Mouse (Mus musculus): ENCODE results near the gene Lipt1. TPM values are rescaled to one million over a fixed set of nuclear protein-coding genes. Genes with fewer than 3 reads are reported as not detected.

Lipt1 gene
- 9.2 and 9.5 TPM in 2 replicates for polyA plus RNA-seq (2015; fragmentation: Nextera tagmentation; extraction: Ambion mirVana)

GRCm38 (mm10) chr1:37871704-37872103 is at the start of gene Lipt1:
Gene Lipt1, plus strand, starts transcription at chr1:37871738.
- 4% methylated on average over 7 of the region's 7 CpGs for WGBS
- peaks cover 11% of the 10 kb centered on the region for H3K4me1 ChIP-seq (replicated peaks; ENCODE audit: control insufficient read depth, insufficient read depth, low read length)
- H3K9ac ChIP-seq (replicated peaks; ENCODE audit: low read depth, low read length) = peak within 1 kb of the TSS; percentile 56
- ATAC-seq = peak; percentile 51
- peaks cover 6% of the 10 kb centered on the region; the same call in 1 of the 2 replicates for H3K9me3 ChIP-seq (ENCODE audit: control insufficient read depth, low read length)
- peak within 1 kb of the TSS; percentile 67 for H3K27ac ChIP-seq (ENCODE audit: low read length)
- H3K4me3 ChIP-seq (replicated peaks; ENCODE audit: low read length) = peak within 1 kb of the TSS; percentile 57
- peak within 1 kb of the TSS; percentile 69 for H3K4me2 ChIP-seq (ENCODE audit: low read length)
- peaks cover 9% of the 10 kb centered on the region for H3K36me3 ChIP-seq (ENCODE audit: control insufficient read depth, insufficient read depth)
- 0 out of 2 replicates have a peak, but pooled peaks cover 3% of the 10 kb centered on the region for H3K27me3 ChIP-seq (replicated peaks; ENCODE audit: control insufficient read depth, insufficient read depth, low read length)

GRCm38 (mm10) chr1:37831681-37832080 is 39.9 kb upstream of the Lipt1 start:
- Histone ChIP-seq H3K27ac (ENCODE audit: low read length) (no peak overlapping the region), H3K4me3 (replicated peaks; ENCODE audit: low read length) (no peak overlapping the region), H3K9ac (replicated peaks; ENCODE audit: low read depth, low read length) (no peak overlapping the region), H3K27me3 (replicated peaks; ENCODE audit: control insufficient read depth, insufficient read depth, low read length) (no peaks in the 10 kb centered on the region), H3K36me3 (ENCODE audit: control insufficient read depth, insufficient read depth) (peaks cover 5% of the 10 kb centered on the region), H3K4me2 (ENCODE audit: low read length) (no peak overlapping the region), H3K4me1 (replicated peaks; ENCODE audit: control insufficient read depth, insufficient read depth, low read length) (no peaks in the 10 kb centered on the region), H3K9me3 (ENCODE audit: control insufficient read depth, low read length) (no peaks in the 10 kb centered on the region)
- no peak for ATAC-seq
- WGBS = 72% methylated on average over 2 of the region's 2 CpGs

DNA sequence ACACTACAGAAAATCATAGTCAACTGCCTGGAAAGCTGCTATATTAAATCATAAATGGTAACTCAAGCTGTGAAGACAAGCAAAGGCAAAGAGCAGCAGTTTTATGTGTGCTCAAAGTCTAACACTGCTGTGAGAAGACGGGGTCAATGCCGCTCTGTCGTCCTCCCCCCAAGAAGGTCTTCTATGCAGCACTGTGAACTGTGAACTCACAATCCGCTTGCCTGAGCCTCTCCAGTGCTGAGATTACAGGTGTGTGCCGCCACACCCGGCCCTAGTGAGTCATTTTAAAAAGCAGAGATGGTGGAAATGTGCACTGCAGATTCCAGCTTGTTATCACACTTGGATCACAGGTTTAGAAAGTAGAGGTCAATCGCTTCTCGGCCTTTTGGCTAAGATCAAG is 24.7 kb upstream of the Lipt1 start:
- Histone ChIP-seq H3K36me3 (ENCODE audit: control insufficient read depth, insufficient read depth) (no peaks in the 10 kb centered on the region), H3K9ac (replicated peaks; ENCODE audit: low read depth, low read length) (no peak overlapping the region), H3K27me3 (replicated peaks; ENCODE audit: control insufficient read depth, insufficient read depth, low read length) (no peaks in the 10 kb centered on the region), H3K9me3 (ENCODE audit: control insufficient read depth, low read length) (no peaks in the 10 kb centered on the region), H3K4me3 (replicated peaks; ENCODE audit: low read length) (no peak overlapping the region), H3K27ac (ENCODE audit: low read length) (no peak overlapping the region), H3K4me2 (ENCODE audit: low read length) (no peak overlapping the region), H3K4me1 (replicated peaks; ENCODE audit: control insufficient read depth, insufficient read depth, low read length) (no peaks in the 10 kb centered on the region)
- 83% methylated on average over 8 of the region's 8 CpGs for WGBS
- no peak for ATAC-seq

DNA sequence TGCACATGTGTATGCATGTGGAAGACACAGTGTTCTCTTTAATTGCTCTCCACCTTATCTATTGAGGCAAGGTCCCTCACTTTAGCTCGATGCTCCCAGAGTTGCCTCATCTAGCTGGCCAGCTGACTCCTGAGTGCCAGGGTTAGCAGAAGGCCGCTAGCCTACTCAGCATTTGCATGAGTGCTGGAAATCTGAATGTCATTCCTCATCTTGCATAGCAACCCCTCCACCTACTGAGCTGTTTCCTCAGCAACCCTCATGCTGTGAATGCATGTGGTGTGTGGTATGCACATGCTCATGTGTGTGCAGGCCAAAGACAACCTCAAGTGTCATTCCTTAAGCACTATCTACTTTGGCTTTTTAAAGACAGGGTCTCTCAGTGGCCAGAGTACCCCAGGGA is 20.8 kb upstream of the Lipt1 start:
- Histone ChIP-seq H3K9ac (replicated peaks; ENCODE audit: low read depth, low read length) (no peak overlapping the region), H3K27me3 (replicated peaks; ENCODE audit: control insufficient read depth, insufficient read depth, low read length) (no peaks in the 10 kb centered on the region)
- WGBS = 68% methylated on average over 2 of the region's 2 CpGs

DNA sequence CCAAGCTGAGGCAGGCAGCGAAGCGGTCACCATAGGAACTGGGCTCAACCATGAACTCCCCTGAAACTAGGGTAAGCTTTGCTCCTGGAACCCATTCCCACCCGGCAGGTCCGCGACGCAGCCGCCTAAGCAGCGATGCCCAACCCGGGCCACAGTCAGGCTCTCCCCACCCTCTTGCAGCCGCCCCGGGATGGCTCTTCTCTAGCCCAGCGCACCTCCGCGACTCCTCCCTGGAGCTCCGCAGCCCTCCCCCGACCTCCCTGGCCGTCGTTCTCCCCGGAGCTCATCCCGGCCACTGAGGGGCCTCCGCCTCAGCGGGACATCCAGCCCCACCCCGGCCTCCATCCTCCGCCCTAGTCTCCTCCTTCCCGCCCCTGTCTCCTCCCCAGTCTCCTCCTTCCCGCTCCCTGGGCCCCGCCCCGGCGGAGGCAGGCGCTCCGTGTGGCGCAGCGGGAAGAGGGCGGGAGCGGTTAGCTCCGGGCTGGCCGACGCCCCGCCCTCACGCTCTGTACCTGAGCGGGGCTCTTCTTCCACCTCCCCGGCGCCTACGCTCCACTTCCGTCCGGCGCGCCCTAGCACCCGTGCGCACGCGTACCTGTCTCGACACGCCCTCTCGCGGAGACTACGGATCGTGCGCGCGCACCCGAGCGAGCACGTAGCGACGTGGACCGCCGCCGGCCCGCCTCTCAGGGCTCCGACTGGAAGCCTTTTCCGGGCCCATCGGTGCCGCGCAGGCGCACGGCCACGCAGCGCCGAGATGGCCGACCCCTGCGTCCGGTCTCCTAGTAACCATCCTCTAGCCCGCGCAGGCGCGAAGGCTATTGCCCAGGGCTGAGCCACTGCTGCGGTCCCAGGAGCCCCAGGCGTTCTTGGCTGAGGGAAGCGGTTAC is 6.8 kb upstream of the Lipt1 start:
- H3K9me3 ChIP-seq (ENCODE audit: control insufficient read depth, low read length) = no peaks in the 10 kb centered on the region
- H3K36me3 ChIP-seq (ENCODE audit: control insufficient read depth, insufficient read depth) = no peaks in the 10 kb centered on the region
- peaks cover 7% of the 10 kb centered on the region for H3K4me1 ChIP-seq (replicated peaks; ENCODE audit: control insufficient read depth, insufficient read depth, low read length)
- H3K4me3 ChIP-seq (replicated peaks; ENCODE audit: low read length) = peak overlapping the region; percentile 59
- WGBS = under 1% methylated on average over 87 of the region's 90 CpGs
- ATAC-seq = peak; percentile 96
- peak overlapping the region; percentile 81 for H3K9ac ChIP-seq (replicated peaks; ENCODE audit: low read depth, low read length)
- H3K27ac ChIP-seq (ENCODE audit: low read length) = peak overlapping the region; percentile 74
- H3K4me2 ChIP-seq (ENCODE audit: low read length) = peak overlapping the region; percentile 85
- 0 out of 2 replicates have a peak, but pooled peaks cover 3% of the 10 kb centered on the region for H3K27me3 ChIP-seq (replicated peaks; ENCODE audit: control insufficient read depth, insufficient read depth, low read length)

More for the DNA sequence above, 20.8 kb upstream of the Lipt1 start:
- Histone ChIP-seq H3K9me3 (ENCODE audit: control insufficient read depth, low read length) (no peaks in the 10 kb centered on the region), H3K4me1 (replicated peaks; ENCODE audit: control insufficient read depth, insufficient read depth, low read length) (no peaks in the 10 kb centered on the region), H3K36me3 (ENCODE audit: control insufficient read depth, insufficient read depth) (peaks cover 9% of the 10 kb centered on the region), H3K27ac (ENCODE audit: low read length) (no peak overlapping the region), H3K4me2 (ENCODE audit: low read length) (no peak overlapping the region), H3K4me3 (replicated peaks; ENCODE audit: low read length) (no peak overlapping the region)
- ATAC-seq = no peak

GRCm38 (mm10) chr1:37865401-37866215 is 5.9 kb upstream of the Lipt1 start:
- no peaks in the 10 kb centered on the region for H3K36me3 ChIP-seq (ENCODE audit: control insufficient read depth, insufficient read depth)
- no peaks in the 10 kb centered on the region for H3K9me3 ChIP-seq (ENCODE audit: control insufficient read depth, low read length)
- WGBS = 9% methylated on average over 23 of the region's 23 CpGs
- peak overlapping the region; percentile 59 for H3K9ac ChIP-seq (replicated peaks; ENCODE audit: low read depth, low read length)
- no peak for ATAC-seq
- peaks cover 7% of the 10 kb centered on the region for H3K4me1 ChIP-seq (replicated peaks; ENCODE audit: control insufficient read depth, insufficient read depth, low read length)
- peak overlapping the region; percentile 59 for H3K4me3 ChIP-seq (replicated peaks; ENCODE audit: low read length)
- peak overlapping the region; percentile 85 for H3K4me2 ChIP-seq (ENCODE audit: low read length)
- 0 out of 2 replicates have a peak, but pooled peaks cover 3% of the 10 kb centered on the region for H3K27me3 ChIP-seq (replicated peaks; ENCODE audit: control insufficient read depth, insufficient read depth, low read length)
- peak overlapping the region; percentile 74 for H3K27ac ChIP-seq (ENCODE audit: low read length)

GRCm38 (mm10) chr1:37866286-37866685 is 5.3 kb upstream of the Lipt1 start, which contains the start of gene Tsga10:
Gene Tsga10, minus strand, starts transcription at chr1:37866429.
- no peak for ATAC-seq
- Histone ChIP-seq H3K9ac (replicated peaks; ENCODE audit: low read depth, low read length) (peak within 1 kb of the TSS; percentile 59), H3K27ac (ENCODE audit: low read length) (peak within 1 kb of the TSS; percentile 74), H3K9me3 (ENCODE audit: control insufficient read depth, low read length) (no peaks in the 10 kb centered on the region), H3K27me3 (replicated peaks; ENCODE audit: control insufficient read depth, insufficient read depth, low read length) (0 out of 2 replicates have a peak, but pooled peaks cover 3% of the 10 kb centered on the region), H3K36me3 (ENCODE audit: control insufficient read depth, insufficient read depth) (no peaks in the 10 kb centered on the region), H3K4me3 (replicated peaks; ENCODE audit: low read length) (peak within 1 kb of the TSS; percentile 59), H3K4me2 (ENCODE audit: low read length) (peak within 1 kb of the TSS; percentile 85), H3K4me1 (replicated peaks; ENCODE audit: control insufficient read depth, insufficient read depth, low read length) (peaks cover 7% of the 10 kb centered on the region)
- WGBS = 84% methylated on average over 6 of the region's 6 CpGs

DNA sequence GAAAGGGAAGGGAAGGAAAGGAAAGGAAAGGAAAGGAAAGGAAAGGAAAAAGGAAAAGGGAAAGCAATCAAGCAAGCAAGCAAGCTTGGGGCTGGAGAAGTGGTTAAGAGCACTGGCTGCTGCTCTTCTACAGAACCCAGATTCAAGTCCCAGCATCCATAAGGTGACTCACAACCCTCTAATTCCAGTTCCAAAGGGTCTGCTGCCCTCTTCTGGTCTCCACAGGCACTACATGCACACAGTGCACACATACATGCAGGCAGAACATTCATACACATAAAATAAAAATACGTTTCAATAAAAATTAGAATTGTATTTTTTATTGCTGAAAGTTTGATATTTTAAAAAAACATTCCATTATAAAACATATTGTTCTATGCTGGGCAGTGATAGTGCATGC is 4.5 kb upstream of the Lipt1 start:
- Histone ChIP-seq H3K9ac (replicated peaks; ENCODE audit: low read depth, low read length) (no peak overlapping the region), H3K4me3 (replicated peaks; ENCODE audit: low read length) (no peak overlapping the region), H3K4me2 (ENCODE audit: low read length) (no peak overlapping the region), H3K27ac (ENCODE audit: low read length) (no peak overlapping the region), H3K4me1 (replicated peaks; ENCODE audit: control insufficient read depth, insufficient read depth, low read length) (peaks cover 11% of the 10 kb centered on the region), H3K27me3 (replicated peaks; ENCODE audit: control insufficient read depth, insufficient read depth, low read length) (0 out of 2 replicates have a peak, but pooled peaks cover 3% of the 10 kb centered on the region), H3K36me3 (ENCODE audit: control insufficient read depth, insufficient read depth) (no peaks in the 10 kb centered on the region), H3K9me3 (ENCODE audit: control insufficient read depth, low read length) (no peaks in the 10 kb centered on the region)
- ATAC-seq = no peak
- 84% methylated on average over 1 of the region's 1 CpGs for WGBS
